Comparison of ENCODE assay signal across 18 mouse cellular contexts in genomic region chr15:68650033-68650432, GRCm38 (mm10).
A peak's percentile ranks its signal among the peaks of the same experiment; 100 is the strongest.
DNase-seq lines count a peak whose midpoint lies in the region; ATAC-seq and TF ChIP-seq lines count a peak whose summit lies in the region.
"Had no signal": no experiment of that assay in that cellular context is flagged by ENCODE, and none has a peak within 500 bp of the region (broad histone marks: within the 10 kb centered on the region; RNA-seq: fewer than 3 reads in every experiment).

No protein-coding gene starts in this region.

- H3K9ac ChIP-seq in forebrain, embryonic 16.5 days (replicated peaks; ENCODE audit: low read depth, low read length), result no peak overlapping the region
- H3K9ac ChIP-seq in midbrain, embryonic 15.5 days, result no peak overlapping the region
- H3K9ac ChIP-seq in heart, embryonic 12.5 days, result no peak overlapping the region
- H3K9ac ChIP-seq: embryonic facial prominence, embryonic 12.5 days; limb, embryonic 15.5 days; stomach, embryonic 15.5 days had no signal

- no peak for TF ChIP-seq POLR2A in brain, embryonic 14.5 days (IDR thresholded peaks at IDR 0.05; ENCODE audit: borderline replicate concordance, extremely low read depth, insufficient read depth, insufficient read length, poor library complexity, severe bottlenecking)

- no peak overlapping the region for H3K27ac ChIP-seq in forebrain, embryonic 16.5 days (ENCODE audit: low read length)
- H3K27ac ChIP-seq in midbrain, embryonic 15.5 days, result no peak overlapping the region
- no peak overlapping the region for H3K27ac ChIP-seq in heart, embryonic 12.5 days (ENCODE audit: poor library complexity, severe bottlenecking)
- H3K27ac ChIP-seq: embryonic facial prominence, embryonic 12.5 days; limb, embryonic 15.5 days; macrophage; stomach, embryonic 15.5 days had no signal

- TF ChIP-seq CTCF in brain, embryonic 14.5 days (IDR thresholded peaks at IDR 0.05; ENCODE audit: borderline replicate concordance, extremely low read depth, insufficient read depth, insufficient read length), result no peak

- DNase-seq in Muller cell, postnatal 12 days (ENCODE audit: inconsistent ontology term), result peak; percentile 68
- peak; percentile 47 for DNase-seq in brain, embryonic 14.5 days (ENCODE audit: low read depth)
- DNase-seq in layer of hippocampus, postnatal 10 days (ENCODE audit: low spot score in 2 of 2), result no peak
- DNase-seq in ovary, postnatal 36 days (ENCODE audit: low spot score), result no peak
- DNase-seq: adrenal gland, postnatal 25 days; cerebellum, adult 9-10 months; gastrocnemius, postnatal 10 days; heart, postnatal 10 days; kidney, postnatal 10 days; lung, adult 18-20 months had no signal

- no peak overlapping the region for H3K4me2 ChIP-seq in forebrain, embryonic 16.5 days (ENCODE audit: low read length)
- H3K4me2 ChIP-seq in midbrain, embryonic 15.5 days, result no peak overlapping the region
- H3K4me2 ChIP-seq in heart, embryonic 12.5 days, result no peak overlapping the region
- H3K4me2 ChIP-seq: embryonic facial prominence, embryonic 12.5 days; limb, embryonic 15.5 days; stomach, embryonic 15.5 days had no signal

- no peaks in the 10 kb centered on the region for H3K36me3 ChIP-seq in forebrain, embryonic 16.5 days (ENCODE audit: control insufficient read depth, insufficient read depth)
- H3K36me3 ChIP-seq in midbrain, embryonic 15.5 days (replicated peaks), result no peaks in the 10 kb centered on the region
- H3K36me3 ChIP-seq in heart, embryonic 12.5 days, result no peaks in the 10 kb centered on the region
- H3K36me3 ChIP-seq: embryonic facial prominence, embryonic 12.5 days; limb, embryonic 15.5 days; stomach, embryonic 15.5 days had no signal

- no peaks in the 10 kb centered on the region for H3K4me1 ChIP-seq in forebrain, embryonic 16.5 days (replicated peaks; ENCODE audit: control insufficient read depth, insufficient read depth, low read length)
- H3K4me1 ChIP-seq in midbrain, embryonic 15.5 days, result peaks cover 4% of the 10 kb centered on the region; the same call in 1 of the 2 replicates
- no peaks in the 10 kb centered on the region for H3K4me1 ChIP-seq in heart, embryonic 12.5 days (replicated peaks)
- H3K4me1 ChIP-seq: limb, embryonic 15.5 days; stomach, embryonic 15.5 days had no signal

- 0 out of 2 replicates have a peak, but pooled peaks have one; percentile 15 for ATAC-seq in forebrain, embryonic 16.5 days
- peak; percentile 54; the same call in 1 of the 2 replicates for ATAC-seq in midbrain, embryonic 15.5 days (replicated peaks)
- ATAC-seq in heart, embryonic 12.5 days (ENCODE audit: insufficient number of reproducible peaks, low FRiP score), result no peak
- ATAC-seq: intestine, embryonic 16.5 days had no signal

- 49% methylated on average over 3 of the region's 3 CpGs for WGBS in forebrain, embryonic 16.5 days
- WGBS in midbrain, embryonic 15.5 days, result 54% methylated on average over 3 of the region's 3 CpGs
- 74% methylated on average over 3 of the region's 3 CpGs for WGBS in heart, embryonic 12.5 days

- H3K9me3 ChIP-seq in forebrain, embryonic 16.5 days (ENCODE audit: control insufficient read depth, low read length), result no peaks in the 10 kb centered on the region; the same call in 1 of the 2 replicates
- no peaks in the 10 kb centered on the region for H3K9me3 ChIP-seq in midbrain, embryonic 15.5 days
- H3K9me3 ChIP-seq in heart, embryonic 12.5 days (replicated peaks), result no peaks in the 10 kb centered on the region
- H3K9me3 ChIP-seq: embryonic facial prominence, embryonic 12.5 days; limb, embryonic 15.5 days; stomach, embryonic 15.5 days had no signal

- no peaks in the 10 kb centered on the region for H3K27me3 ChIP-seq in forebrain, embryonic 16.5 days (replicated peaks; ENCODE audit: control insufficient read depth, insufficient read depth, low read length)
- no peaks in the 10 kb centered on the region for H3K27me3 ChIP-seq in midbrain, embryonic 15.5 days (replicated peaks)
- no peaks in the 10 kb centered on the region for H3K27me3 ChIP-seq in heart, embryonic 12.5 days (replicated peaks)
- H3K27me3 ChIP-seq: embryonic facial prominence, embryonic 12.5 days; limb, embryonic 15.5 days; stomach, embryonic 15.5 days had no signal

- no peak overlapping the region for H3K4me3 ChIP-seq in forebrain, embryonic 16.5 days (replicated peaks; ENCODE audit: low read length)
- H3K4me3 ChIP-seq in midbrain, embryonic 15.5 days, result no peak overlapping the region
- no peak overlapping the region for H3K4me3 ChIP-seq in heart, embryonic 12.5 days
- H3K4me3 ChIP-seq: embryonic facial prominence, embryonic 12.5 days; limb, embryonic 15.5 days; stomach, embryonic 15.5 days had no signal

Comparison
In these comparisons a context has a peak if more than half of its experiments do, and no peak if none do; other contexts are left out.
1. DNase-seq: peak in Muller cell, postnatal 12 days (single experiment) and brain, embryonic 14.5 days (single experiment); none in layer of hippocampus, postnatal 10 days (0 of 2) and ovary, postnatal 36 days (single experiment).